Mouse (Mus musculus): ENCODE results near the gene Prl8a6.

Gene Prl8a6

DNA sequence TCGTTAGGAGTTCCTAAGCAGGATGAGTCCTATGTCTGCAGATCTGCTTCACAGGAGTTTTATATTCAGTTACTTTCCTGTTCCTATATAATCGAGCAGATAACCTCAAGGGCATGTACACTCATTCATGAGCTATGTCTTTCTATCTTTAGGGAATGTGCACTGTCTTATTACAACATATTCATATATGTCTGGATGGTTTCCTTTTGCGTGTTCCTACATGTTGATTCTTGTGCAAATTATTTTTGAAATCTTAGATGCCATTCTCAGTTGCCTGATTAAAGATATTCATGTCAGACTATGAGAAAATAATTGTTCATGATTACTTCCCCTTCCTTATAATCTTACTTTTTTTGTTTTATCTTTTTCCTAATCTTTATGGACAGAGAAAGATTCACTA, at the start of gene Prl8a6:
TSS of gene Prl8a6 (minus strand) at position 101 of the 400 bp plus-strand sequence.
- no peak for DNase-seq (ENCODE audit: low spot score in 2 of 2)

GRCm38 (mm10) chr13:27433159-27433558, 5.3 kb downstream of the Prl8a6 start:
- DNase-seq (ENCODE audit: low spot score in 2 of 2): no peak

DNA sequence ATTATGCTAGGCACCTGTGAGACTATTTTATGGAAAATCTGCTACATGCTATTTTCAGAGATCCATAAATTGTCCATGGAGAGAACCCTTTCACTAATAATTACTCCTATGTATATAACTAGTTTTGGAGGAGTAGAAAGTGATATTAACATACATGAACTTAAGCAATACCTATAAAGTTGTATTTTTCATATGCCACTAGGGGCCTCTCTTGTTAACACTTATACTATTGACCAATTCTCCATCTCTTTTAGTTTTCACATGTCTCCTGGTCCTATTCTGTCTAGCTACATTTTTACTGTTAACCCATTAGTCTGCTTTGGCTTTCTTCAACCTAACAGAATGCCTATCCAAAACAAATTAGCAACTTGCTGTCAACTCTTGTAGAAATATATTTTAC, 24.8 kb downstream of the Prl8a6 start:
- no peak for DNase-seq (ENCODE audit: low spot score in 2 of 2)

- peak in 1 of 2 experiments; percentile 32 for DNase-seq (ENCODE audit: low spot score in 2 of 2)
Measured at GRCm38 (mm10) chr13:27399061-27399724, 39.3 kb downstream of the Prl8a6 start.

DNA sequence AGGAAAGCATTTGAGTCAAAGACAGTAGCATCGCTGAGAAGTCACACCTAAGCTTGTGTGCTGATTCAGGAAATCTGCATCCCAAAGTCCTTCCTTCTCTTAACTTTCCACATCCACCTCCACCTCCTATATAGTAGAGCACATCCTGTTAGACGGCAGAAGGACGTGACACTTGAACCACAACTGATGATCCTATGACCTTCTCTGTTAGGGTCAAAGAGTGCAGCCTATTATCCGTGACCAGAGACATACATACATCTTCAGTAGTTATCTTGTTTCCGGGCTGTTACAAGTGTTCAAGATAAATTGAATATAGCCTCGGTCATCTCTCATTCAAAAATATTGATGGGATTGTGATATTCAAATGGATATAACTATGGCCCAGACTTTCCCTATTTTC, 47.7 kb downstream of the Prl8a6 start, which contains the start of gene Prl2b1:
TSS of gene Prl2b1 (minus strand) at position 101 of the 400 bp plus-strand sequence.
- DNase-seq (ENCODE audit: low spot score in 2 of 2): no peak
